Mouse (Mus musculus) induced T-regulatory cell, adult 2 months (primary cell): ENCODE measurements around the gene Magee1.
"Not testable (repeated sequence)": the region's sequence is repeated elsewhere in the genome, so short reads cannot be mapped to it uniquely, and the experiment has no call there.

ENCODE experiments used
- DNase-seq: peaks from one replicate; pipeline ENCODE4 v3.0.0-alpha.2; 2012; ENCODE audit warnings: low read depth

The Magee1 gene

GRCm38 (mm10) chrX:105120275-105121226 lies at the start of gene Magee1:
TSS of gene Magee1 (plus strand) at chrX:105120378.
- peak; percentile 79 for DNase-seq

GRCm38 (mm10) chrX:105079151-105079550 lies 41.0 kb upstream of the Magee1 start:
- DNase-seq, result no peak

GRCm38 (mm10) chrX:105079615-105080092 lies 40.5 kb upstream of the Magee1 start, which contains the start of gene Pbdc1:
TSS of gene Pbdc1 (plus strand) at chrX:105079756.
- DNase-seq, result peak; percentile 94

GRCm38 (mm10) chrX:105080096-105080495 lies 40.1 kb upstream of the Magee1 start:
- DNase-seq, result no peak

GRCm38 (mm10) chrX:105083013-105083412 lies 37.2 kb upstream of the Magee1 start:
- not testable (repeated sequence) for DNase-seq

- peak; percentile 65 for DNase-seq
Measured at GRCm38 (mm10) chrX:105104175-105104574, 16.0 kb upstream of the Magee1 start.

- no peak for DNase-seq
Measured at GRCm38 (mm10) chrX:105114994-105115393, 5.2 kb upstream of the Magee1 start.

GRCm38 (mm10) chrX:105121227-105121865 lies 1.2 kb downstream of the Magee1 start:
- peak; percentile 81 for DNase-seq

GRCm38 (mm10) chrX:105124903-105125302 lies 4.7 kb downstream of the Magee1 start:
- peak; percentile 15 for DNase-seq

- no peak for DNase-seq
Measured at GRCm38 (mm10) chrX:105151872-105152461, 31.8 kb downstream of the Magee1 start.

GRCm38 (mm10) chrX:105165007-105165406 lies 44.8 kb downstream of the Magee1 start:
- not testable (repeated sequence) for DNase-seq

- DNase-seq, result peak; percentile 45
Measured at GRCm38 (mm10) chrX:105167217-105167616, 47.0 kb downstream of the Magee1 start.
